ENCODE assay signal across 15 mouse cellular contexts in the genomic region with DNA sequence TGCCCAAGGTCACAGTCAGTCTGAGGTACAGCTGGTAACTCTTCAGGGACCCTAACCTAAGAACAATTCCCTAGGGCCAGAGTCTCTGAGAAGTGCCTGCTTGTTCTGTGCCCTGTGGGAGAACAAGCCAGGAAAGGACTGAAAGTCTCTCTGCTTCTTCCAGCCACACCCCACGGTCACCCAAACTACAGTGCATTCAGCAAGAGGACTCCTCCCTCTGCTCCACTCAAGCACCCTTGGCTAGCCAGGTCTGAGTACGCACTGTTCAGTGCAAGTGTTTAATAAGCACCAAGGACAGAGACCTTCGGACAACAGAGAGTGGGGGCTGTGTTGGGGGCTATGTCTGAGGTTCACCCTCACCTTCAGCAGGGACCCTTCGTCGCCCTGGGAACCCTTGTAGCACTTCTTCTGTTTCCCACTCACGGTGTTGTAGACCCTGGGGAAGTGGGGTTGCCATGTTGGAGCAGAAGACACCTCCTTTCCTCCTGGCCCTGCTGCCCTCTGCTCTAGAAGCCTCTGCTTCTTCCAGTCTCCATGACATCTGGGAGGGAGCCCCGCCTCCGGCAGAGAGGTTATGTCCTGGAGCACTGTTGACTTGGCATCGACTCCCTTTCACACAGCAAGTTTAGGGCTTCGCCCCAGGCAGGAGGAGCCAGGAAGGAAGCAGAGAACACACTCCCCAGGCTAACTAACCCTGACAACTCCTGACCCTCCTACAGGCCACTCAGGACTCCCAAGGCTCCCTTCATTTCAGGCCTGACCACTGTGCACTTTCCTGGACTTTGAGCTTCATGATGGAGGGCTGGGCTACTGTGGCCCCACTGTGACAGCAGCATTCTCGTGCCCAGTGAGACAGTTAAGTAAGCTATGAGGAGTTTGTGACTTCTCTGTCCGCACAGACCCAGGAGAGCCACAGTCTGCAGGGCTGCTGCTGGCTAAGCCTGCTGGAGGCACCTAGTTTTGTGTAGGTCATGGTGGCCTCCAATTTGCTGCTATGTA. TPM values are rescaled to one million over a fixed set of nuclear protein-coding genes. Genes with fewer than 3 reads are reported as not detected.
A peak's percentile ranks its signal among the peaks of the same experiment; 100 is the strongest.
DNase-seq lines count a peak whose midpoint lies in the region; ATAC-seq and TF ChIP-seq lines count a peak whose summit lies in the region.
"Had no signal": no experiment of that assay in that cellular context is flagged by ENCODE, and none has a peak within 500 bp of the region (broad histone marks: within the 10 kb centered on the region; RNA-seq: fewer than 3 reads in every experiment).

No protein-coding gene starts in this region.

- no peak for TF ChIP-seq CTCF in kidney, postnatal 0 days (IDR thresholded peaks at IDR 0.05; ENCODE audit: low read depth)

- WGBS in hindbrain, embryonic 13.5 days = 85% methylated on average over 12 of the region's 12 CpGs
- WGBS in hindbrain, embryonic 11.5 days = 89% methylated on average over 12 of the region's 12 CpGs
- WGBS in kidney, postnatal 0 days = 80% methylated on average over 12 of the region's 12 CpGs
- WGBS in midbrain, embryonic 15.5 days = 87% methylated on average over 12 of the region's 12 CpGs

- H3K4me1 ChIP-seq in hindbrain, embryonic 13.5 days (replicated peaks) = no peaks in the 10 kb centered on the region
- H3K4me1 ChIP-seq in hindbrain, embryonic 11.5 days (replicated peaks; ENCODE audit: control insufficient read depth, insufficient read depth, low read length) = no peaks in the 10 kb centered on the region
- H3K4me1 ChIP-seq in kidney, postnatal 0 days (replicated peaks; ENCODE audit: insufficient read depth, low read length) = no peaks in the 10 kb centered on the region
- no peaks in the 10 kb centered on the region for H3K4me1 ChIP-seq in midbrain, embryonic 15.5 days
- H3K4me1 ChIP-seq: forebrain, embryonic 13.5 days had no signal

- no peak overlapping the region for H3K27ac ChIP-seq in hindbrain, embryonic 13.5 days
- no peak overlapping the region for H3K27ac ChIP-seq in hindbrain, embryonic 11.5 days (ENCODE audit: low read depth, low read length)
- no peak overlapping the region for H3K27ac ChIP-seq in kidney, postnatal 0 days
- H3K27ac ChIP-seq in midbrain, embryonic 15.5 days = no peak overlapping the region
- H3K27ac ChIP-seq: forebrain, embryonic 13.5 days had no signal

- H3K9ac ChIP-seq in hindbrain, embryonic 13.5 days = peak overlapping the region; percentile 39; the same call in 1 of the 2 replicates
- H3K9ac ChIP-seq in hindbrain, embryonic 11.5 days (ENCODE audit: low read depth, low read length) = no peak overlapping the region
- H3K9ac ChIP-seq in kidney, postnatal 0 days (ENCODE audit: low read depth, low read length) = no peak overlapping the region
- no peak overlapping the region for H3K9ac ChIP-seq in midbrain, embryonic 15.5 days
- H3K9ac ChIP-seq: forebrain, embryonic 13.5 days had no signal

- no peak for DNase-seq in hindbrain, embryonic 11.5 days (ENCODE audit: low spot score)
- DNase-seq in adrenal gland, postnatal 10 days = peak; percentile 78
- DNase-seq in kidney, postnatal 0 days (ENCODE audit: low spot score) = peak; percentile 1
- peak; percentile 59 for DNase-seq in ovary, postnatal 36 days (ENCODE audit: low spot score)
- no peak for DNase-seq in B cell, adult 2 months
- no peak for DNase-seq in layer of hippocampus, postnatal 36 days

- no peaks in the 10 kb centered on the region for H3K9me3 ChIP-seq in hindbrain, embryonic 13.5 days
- no peaks in the 10 kb centered on the region for H3K9me3 ChIP-seq in hindbrain, embryonic 11.5 days (ENCODE audit: control insufficient read depth, low read length)
- no peaks in the 10 kb centered on the region for H3K9me3 ChIP-seq in kidney, postnatal 0 days (replicated peaks; ENCODE audit: low read length)
- H3K9me3 ChIP-seq in midbrain, embryonic 15.5 days = no peaks in the 10 kb centered on the region
- H3K9me3 ChIP-seq: forebrain, embryonic 13.5 days had no signal

- no peak overlapping the region for H3K4me2 ChIP-seq in hindbrain, embryonic 13.5 days
- no peak overlapping the region for H3K4me2 ChIP-seq in hindbrain, embryonic 11.5 days (replicated peaks; ENCODE audit: low read depth, low read length)
- H3K4me2 ChIP-seq in kidney, postnatal 0 days (ENCODE audit: low read length) = no peak overlapping the region
- no peak overlapping the region for H3K4me2 ChIP-seq in midbrain, embryonic 15.5 days
- H3K4me2 ChIP-seq: forebrain, embryonic 13.5 days had no signal

- no peaks in the 10 kb centered on the region for H3K36me3 ChIP-seq in hindbrain, embryonic 13.5 days
- 0 out of 2 replicates have a peak, but pooled peaks cover 2% of the 10 kb centered on the region for H3K36me3 ChIP-seq in hindbrain, embryonic 11.5 days (ENCODE audit: control insufficient read depth, insufficient read depth, low read length)
- H3K36me3 ChIP-seq in kidney, postnatal 0 days (ENCODE audit: insufficient read depth, low read length) = 0 out of 2 replicates have a peak, but pooled peaks cover 11% of the 10 kb centered on the region
- H3K36me3 ChIP-seq in midbrain, embryonic 15.5 days (replicated peaks) = no peaks in the 10 kb centered on the region

- no peaks in the 10 kb centered on the region for H3K27me3 ChIP-seq in hindbrain, embryonic 13.5 days
- H3K27me3 ChIP-seq in hindbrain, embryonic 11.5 days (ENCODE audit: control insufficient read depth, insufficient read depth, low read length) = no peaks in the 10 kb centered on the region
- H3K27me3 ChIP-seq in kidney, postnatal 0 days (ENCODE audit: insufficient read depth, low read length) = no peaks in the 10 kb centered on the region
- no peaks in the 10 kb centered on the region for H3K27me3 ChIP-seq in midbrain, embryonic 15.5 days (replicated peaks)
- H3K27me3 ChIP-seq: CH12.LX; forebrain, embryonic 13.5 days had no signal

- no peak overlapping the region for H3K4me3 ChIP-seq in hindbrain, embryonic 13.5 days
- no peak overlapping the region for H3K4me3 ChIP-seq in hindbrain, embryonic 11.5 days (ENCODE audit: low read depth, low read length)
- H3K4me3 ChIP-seq in kidney, postnatal 0 days (replicated peaks; ENCODE audit: low read depth, low read length) = no peak overlapping the region
- H3K4me3 ChIP-seq in midbrain, embryonic 15.5 days = no peak overlapping the region
- H3K4me3 ChIP-seq: forebrain, embryonic 13.5 days had no signal

- no peak for ATAC-seq in hindbrain, embryonic 13.5 days (ENCODE audit: low FRiP score)
- no peak for ATAC-seq in hindbrain, embryonic 11.5 days (ENCODE audit: low FRiP score)
- ATAC-seq in kidney, postnatal 0 days (replicated peaks; ENCODE audit: low FRiP score, low read depth) = peak; percentile 49; the same call in 1 of the 2 replicates
- ATAC-seq in midbrain, embryonic 15.5 days (replicated peaks) = no peak
- ATAC-seq: forebrain, embryonic 13.5 days had no signal

RNA-seq across cellular contexts. Expression of a gene that starts 16.7 kb away (rescaled TPM):
- polyA plus RNA-seq in hindbrain, embryonic 13.5 days (2015; fragmentation: Nextera tagmentation; extraction: Ambion mirVana) = not detected in 2 replicates
- polyA plus RNA-seq in hindbrain, embryonic 11.5 days (2014; fragmentation: Nextera tagmentation; extraction: Ambion mirVana) = not detected in 2 replicates
- not detected for total RNA-seq in adrenal gland, postnatal 10 days (2021)
- polyA plus RNA-seq in kidney, postnatal 0 days (2015; fragmentation: Nextera tagmentation; extraction: Ambion mirVana) = not detected in 2 replicates
- polyA plus RNA-seq in midbrain, embryonic 15.5 days (2015; fragmentation: Nextera tagmentation; extraction: Ambion mirVana) = not detected in 2 replicates
- total RNA-seq in layer of hippocampus, postnatal 36 days (2021) = not detected
- total RNA-seq: adrenal gland, adult 18-20 months; common myeloid progenitor, adult 5-6 weeks; heart, postnatal 14 days; layer of hippocampus, postnatal 25 days had no signal
- polyA plus RNA-seq: forebrain, embryonic 13.5 days; liver, embryonic 16.5 days had no signal

RNA-seq across cellular contexts. Expression of a gene that starts 20.2 kb away (rescaled TPM):
- polyA plus RNA-seq in hindbrain, embryonic 13.5 days (2015; fragmentation: Nextera tagmentation; extraction: Ambion mirVana) = 383 and 390 TPM in 2 replicates
- 278 and 293 TPM in 2 replicates for polyA plus RNA-seq in hindbrain, embryonic 11.5 days (2014; fragmentation: Nextera tagmentation; extraction: Ambion mirVana)
- 10 to 100 TPM; 73.6 to 81.0 TPM for total RNA-seq in adrenal gland, postnatal 10 days (2021)
- 176 and 179 TPM in 2 replicates for polyA plus RNA-seq in kidney, postnatal 0 days (2015; fragmentation: Nextera tagmentation; extraction: Ambion mirVana)
- polyA plus RNA-seq in midbrain, embryonic 15.5 days (2015; fragmentation: Nextera tagmentation; extraction: Ambion mirVana) = 429 and 432 TPM in 2 replicates
- total RNA-seq in layer of hippocampus, postnatal 36 days (2021) = 100 to 1,000 TPM; 118 to 127 TPM

RNA-seq across cellular contexts. Expression of a gene that starts 20.5 kb away (rescaled TPM):
- polyA plus RNA-seq in hindbrain, embryonic 13.5 days (2015; fragmentation: Nextera tagmentation; extraction: Ambion mirVana) = 174 and 175 TPM in 2 replicates
- polyA plus RNA-seq in hindbrain, embryonic 11.5 days (2014; fragmentation: Nextera tagmentation; extraction: Ambion mirVana) = 171 and 176 TPM in 2 replicates
- 100 to 1,000 TPM; 103 to 108 TPM for total RNA-seq in adrenal gland, postnatal 10 days (2021)
- 148 and 157 TPM in 2 replicates for polyA plus RNA-seq in kidney, postnatal 0 days (2015; fragmentation: Nextera tagmentation; extraction: Ambion mirVana)
- 175 and 188 TPM in 2 replicates for polyA plus RNA-seq in midbrain, embryonic 15.5 days (2015; fragmentation: Nextera tagmentation; extraction: Ambion mirVana)
- total RNA-seq in layer of hippocampus, postnatal 36 days (2021) = 10 to 100 TPM; 53.1 to 65.2 TPM

RNA-seq across cellular contexts. Expression of a gene that starts 27.6 kb away (rescaled TPM):
- polyA plus RNA-seq in hindbrain, embryonic 13.5 days (2015; fragmentation: Nextera tagmentation; extraction: Ambion mirVana) = 0.43 and 0.66 TPM in 2 replicates
- polyA plus RNA-seq in hindbrain, embryonic 11.5 days (2014; fragmentation: Nextera tagmentation; extraction: Ambion mirVana) = 0.25 and 0.32 TPM in 2 replicates
- total RNA-seq in adrenal gland, postnatal 10 days (2021) = under 1 TPM; 0.61 to 0.63 TPM
- 0.11 and 0.27 TPM in 2 replicates for polyA plus RNA-seq in kidney, postnatal 0 days (2015; fragmentation: Nextera tagmentation; extraction: Ambion mirVana)
- 1.3 and 1.5 TPM in 2 replicates for polyA plus RNA-seq in midbrain, embryonic 15.5 days (2015; fragmentation: Nextera tagmentation; extraction: Ambion mirVana)
- under 1 TPM; 0.27 to 0.28 TPM for total RNA-seq in layer of hippocampus, postnatal 36 days (2021)
- total RNA-seq: common myeloid progenitor, adult 5-6 weeks had no signal

RNA-seq across cellular contexts. Expression of a gene that starts 28.0 kb away (rescaled TPM):
- 3.1 and 4.3 TPM in 2 replicates for polyA plus RNA-seq in hindbrain, embryonic 13.5 days (2015; fragmentation: Nextera tagmentation; extraction: Ambion mirVana)
- 5.9 and 8.5 TPM in 2 replicates for polyA plus RNA-seq in hindbrain, embryonic 11.5 days (2014; fragmentation: Nextera tagmentation; extraction: Ambion mirVana)
- 10 to 100 TPM; 12.1 to 14.3 TPM for total RNA-seq in adrenal gland, postnatal 10 days (2021)
- 2.7 and 3.4 TPM in 2 replicates for polyA plus RNA-seq in kidney, postnatal 0 days (2015; fragmentation: Nextera tagmentation; extraction: Ambion mirVana)
- 3.6 and 3.8 TPM in 2 replicates for polyA plus RNA-seq in midbrain, embryonic 15.5 days (2015; fragmentation: Nextera tagmentation; extraction: Ambion mirVana)
- 1 to 10 TPM in 1 of 2 experiments, under 1 TPM in 1; 0.94 to 2.1 TPM for total RNA-seq in layer of hippocampus, postnatal 36 days (2021)

Comparison
In these comparisons a context has a peak if more than half of its experiments do, and no peak if none do; other contexts are left out.
1. DNase-seq: peak in adrenal gland, postnatal 10 days (single experiment), kidney, postnatal 0 days (single experiment) and ovary, postnatal 36 days (single experiment); none in hindbrain, embryonic 11.5 days (single experiment), B cell, adult 2 months (0 of 2) and layer of hippocampus, postnatal 36 days (0 of 2).